Mouse (Mus musculus): ENCODE results near the gene Mtif2.

Mtif2 gene

DNA sequence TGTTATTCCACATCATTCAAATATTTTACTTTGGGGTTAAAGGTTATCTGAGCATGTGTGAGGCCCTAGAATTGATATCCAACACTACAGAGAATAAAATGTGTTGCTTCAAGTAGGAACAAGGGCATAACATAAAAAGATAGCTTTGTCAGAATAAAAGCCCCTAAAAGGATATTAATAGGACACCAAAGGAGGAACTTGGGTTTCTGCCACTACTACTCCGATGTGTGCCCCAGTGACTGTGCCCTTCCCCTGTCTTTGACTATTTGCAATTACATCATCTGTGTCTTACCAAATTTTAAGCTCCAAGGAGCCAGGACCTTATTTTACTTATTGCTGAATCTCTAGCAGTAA is 23.2 kb downstream of the Mtif2 start:
- no peak for DNase-seq (ENCODE audit: low read depth, low spot score)

DNA sequence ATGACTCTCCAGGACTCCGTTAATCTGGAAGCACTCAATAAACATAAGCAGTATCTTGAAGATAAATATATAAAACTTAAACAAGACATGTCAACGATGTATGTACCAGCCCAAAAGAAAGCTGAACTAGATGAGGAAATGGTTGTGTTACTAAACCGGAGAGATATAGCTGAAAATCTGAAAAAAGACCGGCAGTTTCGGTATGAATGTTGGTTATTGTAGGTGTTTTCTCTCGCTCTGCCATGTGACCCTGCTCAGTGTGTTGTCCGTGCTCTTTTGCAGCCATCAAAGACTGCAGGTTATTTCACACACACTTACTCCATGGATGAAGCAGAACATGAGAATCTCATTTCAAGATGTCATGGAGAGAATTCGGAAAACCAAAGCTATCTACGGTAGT is 34.2 kb downstream of the Mtif2 start:
- DNase-seq (ENCODE audit: low read depth, low spot score): peak; percentile 29

DNA sequence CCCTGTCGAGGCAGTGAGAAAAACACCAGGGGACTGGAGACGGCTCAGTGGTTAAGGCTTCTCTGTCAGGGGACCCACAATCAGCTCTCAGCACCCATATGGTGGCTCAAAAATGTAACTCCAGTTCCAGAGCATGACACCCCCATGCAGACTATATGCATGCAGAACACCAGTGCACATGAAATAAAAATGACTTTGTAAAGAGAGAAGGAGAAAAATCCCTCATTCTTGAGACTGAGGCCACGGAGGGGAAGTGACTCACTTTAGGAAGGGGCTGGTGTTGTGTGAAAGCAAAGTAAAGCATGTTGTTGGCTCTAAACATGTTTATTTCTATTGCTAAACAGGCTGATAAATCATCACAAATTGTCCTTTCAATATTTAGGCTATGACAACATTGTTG is 34.8 kb downstream of the Mtif2 start:
- peak; percentile 9 for DNase-seq (ENCODE audit: low read depth, low spot score)

DNA sequence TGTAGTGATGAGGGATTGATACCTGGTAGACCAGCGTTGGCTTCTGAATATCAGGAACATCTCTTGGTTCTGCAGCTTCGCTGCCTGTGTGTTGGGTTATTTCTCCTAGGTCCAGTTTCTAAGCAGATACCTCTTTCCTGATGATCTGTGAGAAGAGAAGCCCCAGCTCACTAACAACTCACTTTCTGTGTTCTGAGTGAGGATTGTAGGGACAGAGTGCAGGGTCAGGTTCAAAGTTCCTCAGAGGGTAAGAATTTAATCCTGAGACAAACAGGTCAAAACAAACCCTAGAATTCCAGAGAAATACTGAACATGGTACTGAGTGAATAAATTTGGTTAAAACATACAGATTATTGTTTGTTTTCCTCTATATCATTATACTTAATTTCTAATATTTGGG is 37.2 kb downstream of the Mtif2 start:
- DNase-seq (ENCODE audit: low read depth, low spot score): no peak

- DNase-seq (ENCODE audit: low read depth, low spot score): no peak
Observed at GRCm38 (mm10) chr11:29571536-29571935, 45.3 kb downstream of the Mtif2 start.

- no peak for DNase-seq (ENCODE audit: low read depth, low spot score)
Observed at GRCm38 (mm10) chr11:29572656-29573055, 46.4 kb downstream of the Mtif2 start.

GRCm38 (mm10) chr11:29579610-29580009 is 53.4 kb downstream of the Mtif2 start:
- DNase-seq (ENCODE audit: low read depth, low spot score): no peak

Measured in CD4-positive helper T cell, adult 2 months (primary cell).